In genomic region chr7:99534901-99535735, GRCm38 (mm10) we compare ENCODE assay signal across 8 mouse cellular contexts. TPM values are rescaled to one million over a fixed set of nuclear protein-coding genes. Genes with fewer than 3 reads are reported as not detected.
DNase-seq lines count a peak whose midpoint lies in the region; ATAC-seq and TF ChIP-seq lines count a peak whose summit lies in the region.

Gene Arrb1 (plus strand): TSS chr7:99535466.

- TF ChIP-seq POLR2A in MEL (IDR thresholded peaks at IDR 0.05; ENCODE audit: control insufficient read depth in 1 of 2, insufficient read depth in 1 of 2, low read depth in 1 of 2, low read length in 2 of 2, poor library complexity in 1 of 2): peak; percentile 87 to 90

- H3K4me3 ChIP-seq in MEL (ENCODE audit: control insufficient read depth in 1 of 2, insufficient read depth in 1 of 2, low read depth in 2 of 2, low read length in 2 of 2): peak within 1 kb of the TSS; percentile 71 to 92
- peak within 1 kb of the TSS; percentile 90 for H3K4me3 ChIP-seq in forebrain, embryonic 15.5 days
- peak within 1 kb of the TSS; percentile 77 for H3K4me3 ChIP-seq in lung, embryonic 14.5 days (ENCODE audit: low read depth, low read length)

- H3K4me2 ChIP-seq in forebrain, embryonic 15.5 days (replicated peaks): peak within 1 kb of the TSS; percentile 94
- H3K4me2 ChIP-seq in lung, embryonic 14.5 days: peak within 1 kb of the TSS; percentile 92

- peaks cover 19 to 69% of the 10 kb centered on the region in 2 experiments for H3K4me1 ChIP-seq in MEL (ENCODE audit: control insufficient read depth in 1 of 2, insufficient read depth in 2 of 2, low read length in 2 of 2)
- H3K4me1 ChIP-seq in forebrain, embryonic 15.5 days: peaks cover 51% of the 10 kb centered on the region
- H3K4me1 ChIP-seq in lung, embryonic 14.5 days (ENCODE audit: insufficient read depth): peaks cover 34% of the 10 kb centered on the region

- no peaks in the 10 kb centered on the region for H3K9me3 ChIP-seq in MEL (replicated peaks; ENCODE audit: insufficient read depth, low read length)
- no peaks in the 10 kb centered on the region for H3K9me3 ChIP-seq in forebrain, embryonic 15.5 days
- no peaks in the 10 kb centered on the region for H3K9me3 ChIP-seq in lung, embryonic 14.5 days (ENCODE audit: low read depth, low read length)

- no peaks in the 10 kb centered on the region for H3K27me3 ChIP-seq in MEL (ENCODE audit: control insufficient read depth in 1 of 2, insufficient read depth in 2 of 2, low read length in 2 of 2)
- no peaks in the 10 kb centered on the region for H3K27me3 ChIP-seq in forebrain, embryonic 15.5 days
- no peaks in the 10 kb centered on the region for H3K27me3 ChIP-seq in lung, embryonic 14.5 days (ENCODE audit: insufficient read depth, low read length)

- H3K36me3 ChIP-seq in MEL (ENCODE audit: control insufficient read depth in 1 of 2, insufficient read depth in 2 of 2, low read length in 2 of 2): peaks cover 0 to 59% of the 10 kb centered on the region in 2 experiments; a peak in 2 of 4 replicates
- H3K36me3 ChIP-seq in forebrain, embryonic 15.5 days: no peaks in the 10 kb centered on the region
- no peaks in the 10 kb centered on the region for H3K36me3 ChIP-seq in lung, embryonic 14.5 days (ENCODE audit: insufficient read depth)

- peak within 1 kb of the TSS; percentile 89 for H3K9ac ChIP-seq in MEL (ENCODE audit: control insufficient read depth, low read depth, low read length, poor library complexity, severe bottlenecking)
- H3K9ac ChIP-seq in forebrain, embryonic 15.5 days (replicated peaks): peak within 1 kb of the TSS; percentile 74
- H3K9ac ChIP-seq in lung, embryonic 14.5 days: peak within 1 kb of the TSS; percentile 90

- TF ChIP-seq CTCF in MEL (IDR thresholded peaks at IDR 0.05 in 2 of 3, conservative IDR thresholded peaks at IDR 0.05 in 1 of 3; ENCODE audit: control insufficient read depth in 1 of 3, insufficient read depth in 1 of 3, low read depth in 2 of 3, low read length in 3 of 3, poor library complexity in 1 of 3, severe bottlenecking in 1 of 3): peak in 1 of 3 experiments; percentile 10; a peak in 1 of 6 replicates
- TF ChIP-seq CTCF in lung, embryonic 14.5 days (IDR thresholded peaks at IDR 0.05; ENCODE audit: low read depth): peak; percentile 9; the same call in 1 of the 2 replicates

- H3K27ac ChIP-seq in MEL (ENCODE audit: control insufficient read depth, low read depth, low read length): peak within 1 kb of the TSS; percentile 99
- H3K27ac ChIP-seq in forebrain, embryonic 15.5 days (replicated peaks): peak within 1 kb of the TSS; percentile 94
- peak within 1 kb of the TSS; percentile 93 for H3K27ac ChIP-seq in lung, embryonic 14.5 days (ENCODE audit: low read depth)

- WGBS in forebrain, embryonic 15.5 days: under 1% methylated on average over 66 of the region's 68 CpGs
- under 1% methylated on average over 68 of the region's 68 CpGs for WGBS in lung, embryonic 14.5 days

- peak; percentile 64 to 93 for TF ChIP-seq EP300 in MEL (IDR thresholded peaks at IDR 0.05; ENCODE audit: low read depth in 1 of 2, low read length in 2 of 2)

- peak; percentile 84 for ATAC-seq in forebrain, embryonic 15.5 days (replicated peaks)
- ATAC-seq in lung, embryonic 14.5 days (ENCODE audit: insufficient read depth): peak; percentile 85
- peak; percentile 58 for ATAC-seq in neutrophil, adult 5-6 weeks (ENCODE audit: extremely low read depth, insufficient number of reproducible peaks, low FRiP score, poor library complexity, severe bottlenecking)

- intact Hi-C loops in heart, postnatal 14 days (cut with DNase I): no loop called here

- TF ChIP-seq RAD21 in MEL (IDR thresholded peaks at IDR 0.05; ENCODE audit: low read depth, low read length): no peak

- peaks cover 40% of the 10 kb centered on the region for H3K79me2 ChIP-seq in MEL (ENCODE audit: control insufficient read depth, insufficient read depth, low read length, poor library complexity)

- DNase-seq in MEL (ENCODE audit: low read depth, low spot score): peak; percentile 100
- peak; percentile 87 for DNase-seq in cerebellum, adult 11 months
- DNase-seq in heart, postnatal 14 days: peak; percentile 87 to 90
- DNase-seq in layer of hippocampus, adult 18-20 months (ENCODE audit: low spot score in 2 of 2): peak; percentile 79 to 87
- DNase-seq in lung, embryonic 14.5 days: peak; percentile 87
- peak; percentile 44 for DNase-seq in testis, postnatal 14 days (ENCODE audit: low spot score)

TF ChIP-seq in MEL, 35 proteins besides CTCF, POLR2A, EP300 and RAD21:
- 0 out of 2 replicates have a peak, but pooled peaks have one; percentile 2 for TF ChIP-seq SMC3 (IDR thresholded peaks at IDR 0.05; ENCODE audit: low read depth, low read length)
- TF ChIP-seq USF2 (IDR thresholded peaks at IDR 0.05; ENCODE audit: borderline replicate concordance in 1 of 2, insufficient read depth in 1 of 2, low read depth in 1 of 2, low read length in 2 of 2): no peak
- TF ChIP-seq HCFC1 (IDR thresholded peaks at IDR 0.05; ENCODE audit: low read depth, low read length): peak; percentile 62; the same call in 1 of the 2 replicates
- TF ChIP-seq NRF1 (IDR thresholded peaks at IDR 0.05; ENCODE audit: insufficient read depth, low read depth, low read length, poor library complexity, severe bottlenecking): peak; percentile 35; the same call in 1 of the 2 replicates
- peak; percentile 82 for TF ChIP-seq POLR2AphosphoS2 (IDR thresholded peaks at IDR 0.05; ENCODE audit: low read length)
- TF ChIP-seq ZKSCAN1 (IDR thresholded peaks at IDR 0.05; ENCODE audit: low read depth, low read length): no peak
- TF ChIP-seq SIN3A (IDR thresholded peaks at IDR 0.05; ENCODE audit: low read length): peak; percentile 83
- peak; percentile 78 for TF ChIP-seq NELFE (IDR thresholded peaks at IDR 0.05; ENCODE audit: low read depth, low read length)
- peak; percentile 50; the same call in 1 of the 2 replicates for TF ChIP-seq BHLHE40 (IDR thresholded peaks at IDR 0.05; ENCODE audit: borderline replicate concordance, low read depth, low read length)
- no peak for TF ChIP-seq CHD2 (IDR thresholded peaks at IDR 0.05; ENCODE audit: low read length)
- no peak for TF ChIP-seq E2F4 (IDR thresholded peaks at IDR 0.05; ENCODE audit: borderline replicate concordance, low read depth, low read length)
- TF ChIP-seq ETS1 (IDR thresholded peaks at IDR 0.05; ENCODE audit: low read depth, low read length): peak; percentile 82
- peak; percentile 43; the same call in 1 of the 2 replicates for TF ChIP-seq RCOR1 (IDR thresholded peaks at IDR 0.05; ENCODE audit: low read depth, low read length)
- no peak; the same call in 1 of the 2 replicates for TF ChIP-seq KAT2A (conservative IDR thresholded peaks at IDR 0.05; ENCODE audit: low read depth, low read length)
- TF ChIP-seq MAFK (IDR thresholded peaks at IDR 0.05; ENCODE audit: borderline replicate concordance, low read depth, low read length): no peak
- TF ChIP-seq MXI1 (IDR thresholded peaks at IDR 0.05; ENCODE audit: low read depth, low read length): peak; percentile 61; the same call in 1 of the 2 replicates
- 0 out of 2 replicates have a peak, but pooled peaks have one; percentile 28 for TF ChIP-seq GABPA (IDR thresholded peaks at IDR 0.05; ENCODE audit: low read depth, low read length)
- TF ChIP-seq CHD1 (IDR thresholded peaks at IDR 0.05; ENCODE audit: low read depth, low read length): no peak
- TF ChIP-seq ELF1 (IDR thresholded peaks at IDR 0.05; ENCODE audit: low read depth, low read length): peak; percentile 79
- TF ChIP-seq TCF12 (IDR thresholded peaks at IDR 0.05; ENCODE audit: low read depth, low read length): peak; percentile 83
- TF ChIP-seq USF1 (IDR thresholded peaks at IDR 0.05; ENCODE audit: low read depth, low read length): no peak
- peak; percentile 55 for TF ChIP-seq TBP (IDR thresholded peaks at IDR 0.05; ENCODE audit: low read depth, low read length)
- TF ChIP-seq MEF2A (IDR thresholded peaks at IDR 0.05; ENCODE audit: extremely low read depth, insufficient replicate concordance, low read depth, low read length, poor library complexity, severe bottlenecking): 0 out of 2 replicates have a peak, but pooled peaks have one; percentile 0
- peak; percentile 52 for TF ChIP-seq MAX (IDR thresholded peaks at IDR 0.05; ENCODE audit: low read length)
- TF ChIP-seq MAZ (IDR thresholded peaks at IDR 0.05; ENCODE audit: low read depth, low read length): peak; percentile 99
- TF ChIP-seq MYC (IDR thresholded peaks at IDR 0.05; ENCODE audit: low read depth, low read length): no peak
- TF ChIP-seq ZMIZ1 (IDR thresholded peaks at IDR 0.05; ENCODE audit: low read depth, low read length): peak; percentile 83
- TF ChIP-seq ZC3H11A (IDR thresholded peaks at IDR 0.05; ENCODE audit: low read depth, low read length): no peak
- peak; percentile 35 for TF ChIP-seq MYB (IDR thresholded peaks at IDR 0.05; ENCODE audit: low read depth, low read length)
- no peak for TF ChIP-seq UBTF (IDR thresholded peaks at IDR 0.05; ENCODE audit: borderline replicate concordance, insufficient read depth, low read depth, low read length)
- TF ChIP-seq GATA1 (IDR thresholded peaks at IDR 0.05; ENCODE audit: low read depth, low read length): peak; percentile 75
- TF ChIP-seq ZNF384 (IDR thresholded peaks at IDR 0.05; ENCODE audit: low read depth, low read length): no peak
- TF ChIP-seq JUND (IDR thresholded peaks at IDR 0.05; ENCODE audit: low read depth, low read length): peak; percentile 97
- peak; percentile 75; the same call in 1 of the 2 replicates for TF ChIP-seq POLR2AphosphoS5 (IDR thresholded peaks at IDR 0.05; ENCODE audit: borderline replicate concordance, low read depth, low read length)
- peak; percentile 67 for TF ChIP-seq TAL1 (IDR thresholded peaks at IDR 0.05; ENCODE audit: low read length)

RNA-seq across cellular contexts. Expression of gene Arrb1, which starts in this region (rescaled TPM):
- 44.3 and 62.7 TPM in 2 replicates for total RNA-seq in MEL (2012; rRNA removed)
- 10 to 100 TPM; 27.0 to 67.7 TPM for polyA plus RNA-seq in MEL (2012; ENCODE audit: insufficient read depth in 1 of 2, insufficient read length in 2 of 2, low read depth in 1 of 2, low replicate concordance in 2 of 2, missing spikeins in 1 of 2)
- 14.3 and 15.1 TPM in 2 replicates for polyA plus RNA-seq in forebrain, embryonic 15.5 days (2015; fragmentation: Nextera tagmentation; extraction: Ambion mirVana)
- total RNA-seq in heart, postnatal 14 days (2021): 10 to 100 TPM; 23.3 to 24.3 TPM
- total RNA-seq in layer of hippocampus, adult 18-20 months (2021): 100 to 1,000 TPM; 143 to 168 TPM
- 7.0 and 7.8 TPM in 2 replicates for polyA plus RNA-seq in lung, embryonic 14.5 days (2014; fragmentation: Nextera tagmentation; extraction: Ambion mirVana)
- 81.8 and 95.2 TPM in 2 replicates for total RNA-seq in neutrophil, adult 5-6 weeks (2017)

Comparison
In these comparisons a context has a peak if more than half of its experiments do, and no peak if none do; other contexts are left out.
1. Peak in every context shown above with its lines: DNase-seq, ATAC-seq, H3K4me3 ChIP-seq and H3K27ac ChIP-seq.
2. DNase-seq: peak in every context shown above with its lines; median percentile 100 in MEL; 88 in heart, postnatal 14 days; 87 in cerebellum, adult 11 months; 87 in lung, embryonic 14.5 days; 83 in layer of hippocampus, adult 18-20 months; 44 in testis, postnatal 14 days.